Mouse (Mus musculus) subcutaneous adipose tissue, adult 2 months (tissue): ENCODE data around the gene Olfr651. TPM values are rescaled to one million over a fixed set of nuclear protein-coding genes. Genes with fewer than 3 reads are reported as not detected.

Experiments used
- polyA plus RNA-seq: library from polyadenylated mRNA; depleted of rRNA; stranded (reverse); fragments of >200 nt; gene quantifications from 2 replicates; pipeline ENCODE4 v1.2.3, GENCODE M21; 2012; ENCODE audit warnings: low replicate concordance; rRNA removed

Gene Olfr651
- polyA plus RNA-seq: not detected in 2 replicates

DNA sequence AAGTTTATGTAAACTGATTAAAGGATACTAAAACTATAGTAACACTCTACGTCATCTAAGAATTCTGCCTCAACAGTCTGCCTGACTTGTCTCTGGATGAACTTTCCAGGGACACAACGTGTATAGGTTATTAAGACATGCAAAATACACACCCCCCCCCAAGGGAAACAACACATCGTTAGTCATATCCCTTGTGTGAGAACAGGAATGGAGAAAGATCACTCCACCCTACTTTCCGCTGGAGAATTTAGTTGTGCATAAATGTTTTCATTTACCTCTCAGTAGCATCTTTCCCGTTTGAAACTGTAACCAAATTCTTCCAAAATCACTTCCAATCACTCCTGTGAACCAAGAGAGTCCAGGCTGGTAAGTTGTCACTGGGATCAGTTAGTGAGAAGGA is at the start of gene Olfr651:
Gene Olfr651, plus strand, starts transcription at position 301 of the 400 bp plus-strand sequence.

DNA sequence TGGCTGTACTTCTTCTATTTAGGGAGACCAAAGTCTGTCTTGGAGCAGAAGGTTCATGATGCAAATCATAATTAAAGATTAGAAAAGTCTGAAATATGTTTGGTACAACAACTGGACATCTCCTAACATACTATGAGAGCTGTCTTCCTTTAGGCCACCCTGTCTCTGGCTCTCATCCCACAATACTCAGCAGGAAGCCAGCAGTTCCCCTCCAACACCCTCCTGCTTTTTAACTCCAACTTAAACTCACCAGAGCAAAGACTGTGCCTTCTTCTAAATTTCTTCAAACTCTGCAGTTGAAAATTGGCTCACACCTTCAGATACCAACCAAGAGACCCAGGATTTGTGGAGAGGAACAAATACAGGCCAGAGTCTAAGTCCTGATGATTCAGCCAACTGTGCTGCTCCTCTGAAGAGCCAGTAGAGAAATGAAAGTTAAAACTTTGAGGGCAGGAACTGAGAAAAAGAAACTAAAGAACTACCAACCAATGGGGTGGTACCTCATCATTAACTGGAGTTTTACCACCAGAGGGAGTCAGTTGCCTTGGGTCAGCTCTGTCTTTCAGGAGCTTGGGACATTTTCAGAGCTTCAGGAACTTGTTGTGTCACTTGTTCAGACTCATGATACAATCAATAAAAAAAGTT is 42.4 kb upstream of the Olfr651 start, which contains the start of gene Trim30d:
Gene Trim30d, minus strand, starts transcription at position 429 of the 645 bp plus-strand sequence.

DNA sequence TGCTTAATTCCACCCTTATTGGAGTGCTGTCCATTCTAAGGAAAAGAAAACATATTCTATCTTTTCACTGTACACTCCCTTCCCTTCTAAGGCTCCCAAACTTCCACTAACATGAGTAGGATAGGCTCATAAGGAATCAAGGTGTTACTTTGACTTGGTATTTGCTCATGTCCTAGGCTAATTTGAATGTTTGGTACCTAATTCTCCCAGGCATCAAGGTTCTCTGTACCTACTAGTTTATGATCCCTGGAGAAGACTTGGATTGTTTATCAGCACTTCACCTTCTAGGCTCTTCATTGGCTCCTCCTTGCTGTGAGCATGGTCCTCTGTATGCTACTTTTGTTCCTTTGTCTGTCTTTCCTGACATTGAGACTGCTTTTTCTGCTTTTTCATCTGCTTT is 10.7 kb downstream of the Olfr651 start, which contains the start of gene Olfr652:
Gene Olfr652, plus strand, starts transcription at position 301 of the 400 bp plus-strand sequence.

DNA sequence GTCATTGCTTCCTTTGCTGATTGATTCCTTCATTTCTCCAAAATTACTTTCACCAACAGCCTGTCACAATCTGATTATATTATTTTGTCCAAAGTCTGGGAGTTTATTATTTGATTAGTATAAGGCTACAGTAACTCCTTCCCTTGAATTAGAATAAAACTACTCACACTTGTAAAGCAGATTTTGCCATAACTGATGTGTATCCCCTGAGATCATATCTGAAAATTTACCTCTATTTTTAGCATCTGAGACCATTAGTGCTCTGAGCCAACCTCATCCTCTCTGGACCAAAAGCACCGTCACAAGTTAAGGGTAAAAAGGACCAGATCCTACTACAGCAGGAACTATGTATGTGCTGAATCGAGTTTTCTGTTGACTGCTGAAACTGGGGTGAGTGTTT is 27.1 kb downstream of the Olfr651 start, which contains the start of gene Olfr653:
Gene Olfr653, plus strand, starts transcription at position 301 of the 400 bp plus-strand sequence.

DNA sequence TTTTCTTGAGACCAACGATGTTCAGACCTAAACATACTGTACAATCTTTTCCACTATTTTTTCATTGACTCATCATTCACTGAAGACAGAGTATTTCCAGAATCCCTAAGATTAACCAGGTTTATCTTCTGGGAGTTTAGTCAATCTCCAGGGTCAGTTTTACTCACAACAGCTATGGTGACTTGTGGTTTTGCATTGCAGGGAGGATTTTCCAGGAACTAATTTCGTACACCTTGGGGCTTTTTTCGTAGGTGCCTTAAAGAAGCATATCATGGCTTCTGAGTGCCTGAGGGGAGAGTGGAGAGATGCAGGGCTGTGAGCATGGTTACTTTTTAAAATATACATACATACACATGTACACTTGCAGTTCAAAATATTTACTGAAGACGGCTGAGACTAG is 36.8 kb downstream of the Olfr651 start, which contains the start of gene Olfr654:
Gene Olfr654, plus strand, starts transcription at position 301 of the 400 bp plus-strand sequence.

DNA sequence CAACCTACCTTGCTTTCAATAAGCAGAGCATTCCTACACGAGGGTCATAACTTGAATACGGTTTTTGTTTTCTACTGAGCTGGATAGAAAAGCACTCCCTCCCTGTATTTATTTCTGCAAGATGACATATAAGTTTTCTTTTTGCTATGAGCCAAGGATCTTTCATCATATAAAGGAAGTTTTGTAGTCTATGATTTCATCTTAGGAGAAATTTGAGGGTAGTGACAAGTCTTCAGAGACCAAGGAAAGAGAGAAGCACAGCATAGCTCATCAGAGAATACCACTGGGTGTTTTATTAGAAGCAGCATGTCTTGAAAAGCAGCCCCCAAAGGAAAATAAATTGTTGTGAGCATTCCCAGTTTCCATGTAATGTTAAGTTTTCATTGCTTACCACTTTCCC is 51.7 kb downstream of the Olfr651 start, which contains the start of gene Olfr655:
Gene Olfr655, minus strand, starts transcription at position 101 of the 400 bp plus-strand sequence.

Other genes with a start within 250 kb of the Olfr651 start
- gene Trim12a, start 234.7 kb upstream of the Olfr651 start, polyA plus RNA-seq: 4.5 and 6.4 TPM in 2 replicates
- gene Trim34b, start 220.7 kb upstream of the Olfr651 start, polyA plus RNA-seq: 4.3 and 5.3 TPM in 2 replicates
- 5.7 and 6.5 TPM in 2 replicates for gene Trim12c, start 196.8 kb upstream of the Olfr651 start, polyA plus RNA-seq
- 0.21 and 0.32 TPM in 2 replicates for gene Trim30b, start 180.2 kb upstream of the Olfr651 start, polyA plus RNA-seq
- gene Trim30c, start 149.3 kb upstream of the Olfr651 start, polyA plus RNA-seq: 0.09 TPM in 2 replicates
- 6.5 and 7.6 TPM in 2 replicates for gene Trim30a, start 84.9 kb upstream of the Olfr651 start, polyA plus RNA-seq
- 1.8 and 2.5 TPM in 2 replicates for gene Trim30d, start 42.3 kb upstream of the Olfr651 start, polyA plus RNA-seq
- not detected in 2 replicates for gene Olfr652, start 10.8 kb downstream of the Olfr651 start, polyA plus RNA-seq
- not detected in 2 replicates for gene Olfr653, start 27.2 kb downstream of the Olfr651 start, polyA plus RNA-seq
- not detected in 2 replicates for gene Olfr654, start 36.9 kb downstream of the Olfr651 start, polyA plus RNA-seq
- not detected in 2 replicates for gene Olfr655, start 51.6 kb downstream of the Olfr651 start, polyA plus RNA-seq
- gene Olfr656, start 63.8 kb downstream of the Olfr651 start, polyA plus RNA-seq: not detected in 2 replicates
- gene Olfr657, start 74.7 kb downstream of the Olfr651 start, polyA plus RNA-seq: not detected in 2 replicates
- gene Olfr658, start 97.2 kb downstream of the Olfr651 start, polyA plus RNA-seq: 0.04 TPM in 1 of 2 replicates, not detected in the other
- not detected in 2 replicates for gene Olfr659, start 116.6 kb downstream of the Olfr651 start, polyA plus RNA-seq
- gene Olfr661, start 136.4 kb downstream of the Olfr651 start, polyA plus RNA-seq: not detected in 2 replicates
- gene Usp17le, start 227.3 kb downstream of the Olfr651 start, polyA plus RNA-seq: not detected in 2 replicates